ENCODE assay signal across 15 mouse cellular contexts in genomic region chr8:128078740-128079139, GRCm38 (mm10).
DNase-seq lines count a peak whose midpoint lies in the region; ATAC-seq and TF ChIP-seq lines count a peak whose summit lies in the region.
"Had no signal": no experiment of that assay in that cellular context is flagged by ENCODE, and none has a peak within 500 bp of the region (broad histone marks: within the 10 kb centered on the region; RNA-seq: fewer than 3 reads in every experiment).

No protein-coding gene starts in this region.

- ATAC-seq in liver, postnatal 0 days: no peak
- ATAC-seq: intestine, embryonic 15.5 days; midbrain, embryonic 16.5 days had no signal

- H3K36me3 ChIP-seq in liver, postnatal 0 days (replicated peaks; ENCODE audit: insufficient read depth, low read length): no peaks in the 10 kb centered on the region
- H3K36me3 ChIP-seq in hindbrain, embryonic 10.5 days: no peaks in the 10 kb centered on the region
- H3K36me3 ChIP-seq: embryonic facial prominence, embryonic 12.5 days; intestine, embryonic 15.5 days had no signal

- H3K27ac ChIP-seq in liver, postnatal 0 days (ENCODE audit: low read depth): no peak overlapping the region
- no peak overlapping the region for H3K27ac ChIP-seq in hindbrain, embryonic 10.5 days
- H3K27ac ChIP-seq: embryonic facial prominence, embryonic 12.5 days; intestine, embryonic 15.5 days had no signal

- no peak for TF ChIP-seq EP300 in liver, postnatal 0 days (IDR thresholded peaks at IDR 0.05; ENCODE audit: low read depth)

- H3K4me2 ChIP-seq in liver, postnatal 0 days (ENCODE audit: low read depth, low read length): no peak overlapping the region
- H3K4me2 ChIP-seq: embryonic facial prominence, embryonic 12.5 days; intestine, embryonic 15.5 days; lung, embryonic 14.5 days had no signal

- no peak for TF ChIP-seq CTCF in liver, postnatal 0 days (IDR thresholded peaks at IDR 0.05; ENCODE audit: low read depth)

- H3K27me3 ChIP-seq in liver, postnatal 0 days (ENCODE audit: insufficient read depth, low read length): no peaks in the 10 kb centered on the region
- peaks cover 6% of the 10 kb centered on the region; the same call in 1 of the 2 replicates for H3K27me3 ChIP-seq in hindbrain, embryonic 10.5 days (ENCODE audit: insufficient read depth, poor library complexity, severe bottlenecking)
- H3K27me3 ChIP-seq: embryonic facial prominence, embryonic 12.5 days; intestine, embryonic 15.5 days had no signal

- WGBS in liver, postnatal 0 days (ENCODE audit: insufficient replicate concordance): 53% methylated on average over 1 of the region's 1 CpGs
- 86% methylated on average over 1 of the region's 1 CpGs for WGBS in hindbrain, embryonic 10.5 days

- no peak overlapping the region for H3K4me3 ChIP-seq in liver, postnatal 0 days (ENCODE audit: low read depth, low read length)
- H3K4me3 ChIP-seq in hindbrain, embryonic 10.5 days: no peak overlapping the region
- H3K4me3 ChIP-seq: embryonic facial prominence, embryonic 12.5 days; intestine, embryonic 15.5 days had no signal

- no peak overlapping the region for H3K9ac ChIP-seq in liver, postnatal 0 days (replicated peaks)
- H3K9ac ChIP-seq: embryonic facial prominence, embryonic 12.5 days; intestine, embryonic 15.5 days; lung, embryonic 14.5 days had no signal

- no peaks in the 10 kb centered on the region; the same call in 1 of the 2 replicates for H3K4me1 ChIP-seq in liver, postnatal 0 days (ENCODE audit: insufficient read depth)
- H3K4me1 ChIP-seq in hindbrain, embryonic 10.5 days (replicated peaks): no peaks in the 10 kb centered on the region
- H3K4me1 ChIP-seq: embryonic facial prominence, embryonic 12.5 days; intestine, embryonic 15.5 days had no signal

- no peaks in the 10 kb centered on the region for H3K9me3 ChIP-seq in liver, postnatal 0 days (ENCODE audit: low read length)
- no peaks in the 10 kb centered on the region for H3K9me3 ChIP-seq in hindbrain, embryonic 10.5 days
- H3K9me3 ChIP-seq: embryonic facial prominence, embryonic 12.5 days; intestine, embryonic 15.5 days had no signal

- peak; percentile 4 for DNase-seq in adrenal gland, postnatal 10 days
- no peak for DNase-seq in adrenal gland, postnatal 25 days
- peak; percentile 15 for DNase-seq in liver, postnatal 0 days
- no peak for DNase-seq in liver
- DNase-seq in lung, postnatal 36 days: peak; percentile 51
- no peak for DNase-seq in hindbrain, embryonic 10.5 days (ENCODE audit: low spot score)
- no peak for DNase-seq in frontal cortex, adult 2 months (ENCODE audit: extremely low spot score in 1 of 2, low spot score in 1 of 2)
- DNase-seq in retina, postnatal 1 day: no peak
- DNase-seq: cerebellum, adult 8-10 months; lung, embryonic 14.5 days; right cerebral cortex, postnatal 4 days; thymus, adult 18-20 months had no signal

Comparison
In these comparisons a context has a peak if more than half of its experiments do, and no peak if none do; other contexts are left out.
1. DNase-seq: peak in adrenal gland, postnatal 10 days (single experiment), liver, postnatal 0 days (single experiment) and lung, postnatal 36 days (single experiment); none in adrenal gland, postnatal 25 days (single experiment), liver (single experiment), hindbrain, embryonic 10.5 days (single experiment), frontal cortex, adult 2 months (0 of 2) and retina, postnatal 1 day (single experiment).